ENCODE assay signal across 8 mouse cellular contexts in genomic region chr10:75935680-75936541, GRCm38 (mm10). TPM values are rescaled to one million over a fixed set of nuclear protein-coding genes. Genes with fewer than 3 reads are reported as not detected.
A peak's percentile ranks its signal among the peaks of the same experiment; 100 is the strongest.
DNase-seq lines count a peak whose midpoint lies in the region; ATAC-seq and TF ChIP-seq lines count a peak whose summit lies in the region.

Mmp11 (minus strand) TSS chr10:75936496.

- peaks cover 12% of the 10 kb centered on the region for H3K4me1 ChIP-seq in cerebellum, adult 2 months (ENCODE audit: control insufficient read depth, insufficient read depth, low read length)
- peaks cover 17% of the 10 kb centered on the region for H3K4me1 ChIP-seq in forebrain, postnatal 0 days (ENCODE audit: insufficient read depth)
- peaks cover 41% of the 10 kb centered on the region for H3K4me1 ChIP-seq in lung, embryonic 15.5 days
- peaks cover 39% of the 10 kb centered on the region for H3K4me1 ChIP-seq in olfactory bulb, adult 2 months (ENCODE audit: control insufficient read depth, insufficient read depth, low read length)
- peaks cover 17% of the 10 kb centered on the region for H3K4me1 ChIP-seq in thymus, adult 2 months (replicated peaks; ENCODE audit: control insufficient read depth, insufficient read depth, low read length)

- ATAC-seq in forebrain, postnatal 0 days: peak; percentile 32
- peak; percentile 82 to 90 for ATAC-seq in hematopoietic stem cell, adult 5-6 weeks (replicated peaks in 1 of 2; ENCODE audit: insufficient read depth in 1 of 2, low FRiP score in 2 of 2, low TSS enrichment in 1 of 2, low read depth in 1 of 2, poor library complexity in 2 of 2, severe bottlenecking in 2 of 2)
- ATAC-seq in lung, embryonic 15.5 days (ENCODE audit: borderline replicate concordance, extremely low read depth, low FRiP score, low TSS enrichment): peak; percentile 59

- peak within 1 kb of the TSS; percentile 59 for H3K9ac ChIP-seq in forebrain, postnatal 0 days
- peak within 1 kb of the TSS; percentile 47 for H3K9ac ChIP-seq in lung, embryonic 15.5 days

- H3K27ac ChIP-seq in cerebellum, adult 2 months (ENCODE audit: insufficient read depth, low read length): peak within 1 kb of the TSS; percentile 83
- H3K27ac ChIP-seq in forebrain, postnatal 0 days (ENCODE audit: low read depth, low read length): no peak within 1 kb of the TSS
- peak within 1 kb of the TSS; percentile 55 for H3K27ac ChIP-seq in lung, embryonic 15.5 days
- H3K27ac ChIP-seq in olfactory bulb, adult 2 months (ENCODE audit: insufficient read depth, low read depth, low read length): peak within 1 kb of the TSS; percentile 99
- H3K27ac ChIP-seq in thymus, adult 2 months (ENCODE audit: control insufficient read depth, insufficient read depth, low read length): no peak within 1 kb of the TSS

- TF ChIP-seq POLR2A in cerebellum, adult 2 months (IDR thresholded peaks at IDR 0.05; ENCODE audit: borderline replicate concordance, insufficient read depth, low read length): peak; percentile 97
- peak; percentile 96 for TF ChIP-seq POLR2A in olfactory bulb, adult 2 months (IDR thresholded peaks at IDR 0.05; ENCODE audit: insufficient read depth, low read depth, low read length)
- no peak for TF ChIP-seq POLR2A in thymus, adult 2 months (IDR thresholded peaks at IDR 0.05; ENCODE audit: control insufficient read depth, extremely low read depth, insufficient read depth, low read length, poor library complexity)

- no peaks in the 10 kb centered on the region for H3K9me3 ChIP-seq in forebrain, postnatal 0 days (ENCODE audit: low read length)
- no peaks in the 10 kb centered on the region for H3K9me3 ChIP-seq in lung, embryonic 15.5 days

- peak within 1 kb of the TSS; percentile 76 for H3K4me2 ChIP-seq in forebrain, postnatal 0 days (ENCODE audit: low read depth)
- H3K4me2 ChIP-seq in lung, embryonic 15.5 days: peak within 1 kb of the TSS; percentile 82

- 2% methylated on average over 51 of the region's 51 CpGs for WGBS in cerebellum, adult 2 months
- WGBS in forebrain, postnatal 0 days: 2% methylated on average over 49 of the region's 51 CpGs
- under 1% methylated on average over 51 of the region's 51 CpGs for WGBS in lung, embryonic 15.5 days
- WGBS in olfactory bulb, adult 2 months: 3% methylated on average over 51 of the region's 51 CpGs
- 6% methylated on average over 50 of the region's 51 CpGs for WGBS in thymus, adult 2 months

- no peaks in the 10 kb centered on the region for H3K27me3 ChIP-seq in cerebellum, adult 2 months (ENCODE audit: control insufficient read depth, insufficient read depth, low read length)
- no peaks in the 10 kb centered on the region; the same call in 1 of the 2 replicates for H3K27me3 ChIP-seq in forebrain, postnatal 0 days (ENCODE audit: insufficient read depth, low read length)
- H3K27me3 ChIP-seq in lung, embryonic 15.5 days: peaks cover 37% of the 10 kb centered on the region
- peaks cover 2% of the 10 kb centered on the region; the same call in 1 of the 2 replicates for H3K27me3 ChIP-seq in thymus, adult 2 months (ENCODE audit: control insufficient read depth, insufficient read depth, low read length)

- DNase-seq in MN1 (ENCODE audit: low spot score): peak; percentile 88
- peak; percentile 89 to 90 for DNase-seq in cerebellum, adult 2 months
- peak; percentile 63 for DNase-seq in forebrain, postnatal 0 days
- peak; percentile 66 to 72 for DNase-seq in layer of hippocampus, adult 8-10 months (ENCODE audit: low spot score in 2 of 2)
- peak; percentile 56 for DNase-seq in thymus, adult 2 months

- TF ChIP-seq CTCF in cerebellum, adult 2 months (IDR thresholded peaks at IDR 0.05; ENCODE audit: borderline replicate concordance, insufficient read depth, low read depth, low read length): no peak
- no peak for TF ChIP-seq CTCF in forebrain, postnatal 0 days (IDR thresholded peaks at IDR 0.05; ENCODE audit: low read depth)
- TF ChIP-seq CTCF in olfactory bulb, adult 2 months (IDR thresholded peaks at IDR 0.05; ENCODE audit: insufficient read depth, low read depth, low read length): peak; percentile 5; the same call in 1 of the 2 replicates
- TF ChIP-seq CTCF in thymus, adult 2 months (IDR thresholded peaks at IDR 0.05; ENCODE audit: borderline replicate concordance, control insufficient read depth, extremely low read depth, insufficient read depth, low read length, poor library complexity): no peak

- no peaks in the 10 kb centered on the region for H3K36me3 ChIP-seq in forebrain, postnatal 0 days (ENCODE audit: insufficient read depth)
- H3K36me3 ChIP-seq in lung, embryonic 15.5 days: no peaks in the 10 kb centered on the region
- H3K36me3 ChIP-seq in thymus, adult 2 months (ENCODE audit: control insufficient read depth, insufficient read depth, low read length): no peaks in the 10 kb centered on the region

- peak within 1 kb of the TSS; percentile 92 for H3K4me3 ChIP-seq in cerebellum, adult 2 months (replicated peaks; ENCODE audit: insufficient read depth, low read depth, low read length)
- peak within 1 kb of the TSS; percentile 45 for H3K4me3 ChIP-seq in forebrain, postnatal 0 days (ENCODE audit: low read depth, low read length)
- H3K4me3 ChIP-seq in lung, embryonic 15.5 days: peak within 1 kb of the TSS; percentile 59
- H3K4me3 ChIP-seq in olfactory bulb, adult 2 months (ENCODE audit: insufficient read depth, low read depth, low read length): peak within 1 kb of the TSS; percentile 96
- peak within 1 kb of the TSS; percentile 75 for H3K4me3 ChIP-seq in thymus, adult 2 months (ENCODE audit: control insufficient read depth, insufficient read depth, low read length)

RNA-seq across cellular contexts. Expression of gene Mmp11, which starts in this region (rescaled TPM):
- polyA plus RNA-seq in cerebellum, adult 2 months (2012; rRNA removed): 2.3 and 3.0 TPM in 2 replicates
- 11.7 and 13.5 TPM in 2 replicates for total RNA-seq in forebrain, postnatal 0 days (2014; rRNA removed)
- 14.3 and 16.5 TPM in 2 replicates for polyA plus RNA-seq in forebrain, postnatal 0 days (2015; fragmentation: Nextera tagmentation; extraction: Ambion mirVana)
- total RNA-seq in hematopoietic stem cell, adult 5-6 weeks (2017): 0.79 and 18.0 TPM in 2 replicates
- total RNA-seq in layer of hippocampus, adult 8-10 months (2022): 1 to 10 TPM; 1.7 to 2.6 (median 1.8) TPM
- 75.9 and 83.4 TPM in 2 replicates for polyA plus RNA-seq in lung, embryonic 15.5 days (2015; fragmentation: Nextera tagmentation; extraction: Ambion mirVana)
- not detected in 2 replicates for polyA plus RNA-seq in olfactory bulb, adult 2 months (2012; ENCODE audit: insufficient read depth, insufficient read length, low replicate concordance, missing spikeins)
- polyA plus RNA-seq in thymus, adult 2 months (2012; rRNA removed): 7.5 and 9.3 TPM in 2 replicates

Comparison
In these comparisons a context has a peak if more than half of its experiments do, and no peak if none do; other contexts are left out.
1. H3K27ac ChIP-seq: peak in cerebellum, adult 2 months (single experiment), lung, embryonic 15.5 days (single experiment) and olfactory bulb, adult 2 months (single experiment); none in forebrain, postnatal 0 days (single experiment) and thymus, adult 2 months (single experiment).
2. H3K4me3 ChIP-seq: peak in every context shown above with its lines; median percentile 96 in olfactory bulb, adult 2 months; 92 in cerebellum, adult 2 months; 75 in thymus, adult 2 months; 59 in lung, embryonic 15.5 days; 45 in forebrain, postnatal 0 days.
3. ATAC-seq: peak in every context shown above with its lines; median percentile 86 in hematopoietic stem cell, adult 5-6 weeks; 59 in lung, embryonic 15.5 days; 32 in forebrain, postnatal 0 days.
4. Peak in every context shown above with its lines, with median percentiles within 50 percentile points of each other: DNase-seq.